Mouse (Mus musculus) heart, adult 2 months (tissue): ENCODE data around the gene Me1.

ENCODE experiments used
- CTCF ChIP-seq: fragments of 200-600 bp; IDR thresholded peaks from 2 replicates; pipeline ENCODE4 v1.8.1; 2022; ENCODE audit warnings: antibody characterized with exemption, mild to moderate bottlenecking, moderate library complexity
- EP300 ChIP-seq: fragments of 200-500 bp; IDR thresholded peaks from 2 replicates; pipeline ENCODE4 v1.6.1; 2011; ENCODE audit warnings: low read depth, low read length, control low read depth; ENCODE audit not compliant: insufficient read depth
- POLR2A ChIP-seq: fragments of 200-500 bp; IDR thresholded peaks from 2 replicates; pipeline ENCODE4 v1.6.1; 2011; ENCODE audit warnings: mild to moderate bottlenecking, low read depth, low read length, control low read depth; ENCODE audit not compliant: insufficient read depth

- TF ChIP-seq CTCF = no peak
- no peak for TF ChIP-seq POLR2A
- no peak for TF ChIP-seq EP300
Measured at GRCm38 (mm10) chr9:86675426-86675825, 20.3 kb downstream of the Me1 start.
